Mouse (Mus musculus): Measurements from ENCODE around the gene Mdh1b. TPM values are rescaled to one million over a fixed set of nuclear protein-coding genes. Genes with fewer than 3 reads are reported as not detected.

Mdh1b gene
- polyA plus RNA-seq, 1 experiment from 2014 or later = 3.3 TPM

DNA sequence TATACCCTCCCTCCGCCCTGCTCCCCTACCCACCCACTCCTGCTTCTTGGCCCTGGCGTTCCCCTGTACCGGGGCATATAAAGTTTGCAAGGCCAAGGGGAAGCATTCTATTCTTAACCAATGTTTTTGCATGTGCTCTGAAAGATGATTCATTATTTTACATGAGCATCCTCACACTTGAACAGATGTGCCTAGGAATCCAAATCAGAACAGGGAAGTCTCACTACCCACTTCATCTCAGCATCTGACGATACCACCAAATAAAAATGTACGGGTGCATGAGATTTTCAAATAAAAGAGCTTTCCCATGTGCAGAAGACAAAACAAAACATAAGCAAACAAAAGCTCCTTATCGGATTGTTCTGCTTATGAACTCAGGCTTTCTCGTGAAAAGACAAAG is 10.0 kb downstream of the Mdh1b start:
- Histone ChIP-seq H3K9me3 (replicated peaks) (no peaks in the 10 kb centered on the region), H3K36me3 (no peaks in the 10 kb centered on the region), H3K27ac (replicated peaks) (no peak overlapping the region), H3K4me1 (no peaks in the 10 kb centered on the region), H3K27me3 (no peaks in the 10 kb centered on the region), H3K4me2 (replicated peaks) (no peak overlapping the region), H3K9ac (no peak overlapping the region), H3K4me3 (replicated peaks) (no peak overlapping the region)
- 84% methylated on average over 7 of the region's 7 CpGs for WGBS
- ATAC-seq (ENCODE audit: insufficient number of reproducible peaks, low FRiP score, low TSS enrichment, low read depth) = no peak

DNA sequence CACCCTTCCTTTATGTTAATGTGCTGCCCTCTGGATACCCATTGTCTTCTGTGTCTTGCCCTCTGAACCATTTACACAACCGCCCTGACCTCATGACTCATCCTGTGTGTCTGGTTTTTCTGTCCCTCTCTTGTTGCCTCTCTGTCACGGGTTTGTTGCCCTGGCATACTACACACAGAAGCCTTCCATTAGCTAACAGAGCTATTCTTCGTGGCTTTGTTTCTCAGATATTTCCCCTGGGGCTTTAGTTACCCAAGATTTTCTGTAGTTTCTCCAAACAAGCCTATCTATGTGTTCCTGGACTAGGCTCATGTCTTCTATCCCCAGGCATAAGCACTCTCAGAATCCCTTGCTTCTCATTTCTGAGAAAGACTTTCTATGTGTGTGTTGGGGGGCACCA is 21.2 kb downstream of the Mdh1b start:
- Histone ChIP-seq H3K27ac (replicated peaks) (no peak overlapping the region), H3K4me3 (replicated peaks) (no peak overlapping the region), H3K27me3 (no peaks in the 10 kb centered on the region), H3K4me2 (replicated peaks) (no peak overlapping the region), H3K36me3 (no peaks in the 10 kb centered on the region), H3K9ac (no peak overlapping the region), H3K9me3 (replicated peaks) (no peaks in the 10 kb centered on the region), H3K4me1 (no peaks in the 10 kb centered on the region)
- ATAC-seq (ENCODE audit: insufficient number of reproducible peaks, low FRiP score, low TSS enrichment, low read depth) = no peak
- WGBS = 56% methylated on average over 3 of the region's 3 CpGs

DNA sequence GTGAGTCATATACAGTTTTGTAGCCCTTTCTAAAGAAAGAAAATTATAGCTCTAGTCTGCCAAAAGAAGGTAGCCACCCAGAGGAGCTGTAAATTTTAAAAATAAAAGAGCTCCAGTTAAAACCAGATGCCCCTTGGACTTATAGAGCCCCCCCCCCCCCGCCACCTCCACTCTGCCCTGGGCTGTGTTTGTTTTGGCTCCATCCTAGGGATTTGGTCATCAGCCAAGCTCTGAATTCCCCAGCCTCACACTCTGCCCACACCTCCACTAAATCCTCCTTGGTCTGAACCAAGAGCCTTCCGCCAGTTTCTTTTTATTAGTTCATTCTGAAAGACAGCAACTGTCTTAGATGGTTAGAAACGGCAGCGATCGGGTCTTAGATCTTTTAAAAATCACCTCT is 24.4 kb downstream of the Mdh1b start:
- Histone ChIP-seq H3K27ac (replicated peaks) (no peak overlapping the region), H3K4me3 (replicated peaks) (no peak overlapping the region), H3K4me1 (no peaks in the 10 kb centered on the region), H3K9me3 (replicated peaks) (no peaks in the 10 kb centered on the region), H3K36me3 (no peaks in the 10 kb centered on the region), H3K9ac (no peak overlapping the region), H3K4me2 (replicated peaks) (no peak overlapping the region), H3K27me3 (no peaks in the 10 kb centered on the region)
- 61% methylated on average over 5 of the region's 5 CpGs for WGBS
- ATAC-seq (ENCODE audit: insufficient number of reproducible peaks, low FRiP score, low TSS enrichment, low read depth) = no peak

DNA sequence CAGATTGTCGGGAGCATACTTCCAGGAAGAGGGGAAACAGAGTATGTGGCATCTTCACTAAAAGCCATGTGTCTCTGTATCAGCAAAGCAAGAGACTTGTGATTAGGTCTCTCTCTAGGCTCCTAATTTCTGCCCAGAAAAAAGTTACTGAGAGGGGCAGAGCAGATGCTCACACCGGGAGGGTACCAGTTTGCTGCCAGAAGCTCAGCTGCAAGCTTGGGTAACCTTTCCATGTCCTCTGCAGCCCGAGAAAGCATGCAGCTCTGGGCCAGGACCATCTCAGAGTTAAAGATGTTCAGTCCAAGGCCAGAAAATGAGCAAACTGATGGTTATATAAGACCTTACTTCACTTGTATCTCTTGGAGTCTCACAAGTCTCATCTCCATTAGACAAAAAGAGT is 33.3 kb downstream of the Mdh1b start:
- Histone ChIP-seq H3K27ac (replicated peaks) (no peak overlapping the region), H3K9me3 (replicated peaks) (no peaks in the 10 kb centered on the region), H3K4me2 (replicated peaks) (no peak overlapping the region), H3K9ac (no peak overlapping the region), H3K4me3 (replicated peaks) (no peak overlapping the region), H3K36me3 (no peaks in the 10 kb centered on the region), H3K4me1 (no peaks in the 10 kb centered on the region), H3K27me3 (no peaks in the 10 kb centered on the region)
- 73% methylated on average over 3 of the region's 3 CpGs for WGBS
- ATAC-seq (ENCODE audit: insufficient number of reproducible peaks, low FRiP score, low TSS enrichment, low read depth) = no peak

DNA sequence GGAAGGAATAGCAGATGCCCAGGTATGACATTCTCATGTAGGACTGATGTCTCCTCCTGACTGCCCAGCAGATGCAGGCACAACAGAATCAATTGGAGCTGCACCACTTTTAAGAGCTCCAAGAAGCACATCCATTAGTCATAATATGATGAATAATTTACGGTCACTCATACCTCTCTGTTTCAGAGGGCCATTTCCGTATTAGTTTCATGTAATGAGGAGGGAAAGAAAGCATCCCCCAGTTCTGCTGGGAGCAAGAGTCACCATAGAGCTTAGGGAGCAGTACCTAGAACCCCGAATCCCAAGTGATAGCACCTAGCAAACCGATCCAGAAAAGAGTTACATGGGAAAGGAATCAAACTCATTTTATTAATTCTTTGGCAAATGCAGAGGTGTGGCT is 43.3 kb downstream of the Mdh1b start, which contains the start of gene Dytn:
Dytn (minus strand) TSS at position 101 of the 400 bp plus-strand sequence.
- Histone ChIP-seq H3K4me2 (replicated peaks) (no peak within 1 kb of the TSS), H3K27me3 (no peaks in the 10 kb centered on the region), H3K9me3 (replicated peaks) (no peaks in the 10 kb centered on the region), H3K4me3 (replicated peaks) (no peak within 1 kb of the TSS), H3K36me3 (no peaks in the 10 kb centered on the region), H3K9ac (no peak within 1 kb of the TSS), H3K4me1 (no peaks in the 10 kb centered on the region), H3K27ac (replicated peaks) (no peak within 1 kb of the TSS)
- no peak for ATAC-seq (ENCODE audit: insufficient number of reproducible peaks, low FRiP score, low TSS enrichment, low read depth)
- 84% methylated on average over 4 of the region's 4 CpGs for WGBS

DNA sequence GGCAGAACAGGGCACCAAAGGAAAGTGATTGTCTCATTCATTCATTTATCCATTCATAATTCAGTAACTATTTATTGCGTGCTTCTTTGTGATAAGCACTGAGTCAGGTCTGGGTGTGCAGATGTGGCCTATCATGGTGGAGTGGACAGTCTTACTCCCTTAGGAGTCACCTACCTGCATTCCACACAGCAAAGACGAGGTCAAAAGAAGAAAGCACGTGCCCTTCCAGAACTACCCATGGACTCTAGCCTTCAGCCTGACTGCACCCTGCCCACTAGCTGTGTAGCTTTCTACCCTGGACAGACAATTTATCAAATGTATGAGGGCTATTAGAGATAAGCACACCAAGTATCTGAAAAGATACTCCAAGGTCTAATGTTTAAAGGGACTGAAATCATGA is 54.1 kb downstream of the Mdh1b start:
- 90% methylated on average over 3 of the region's 3 CpGs for WGBS
- Histone ChIP-seq H3K27me3 (no peaks in the 10 kb centered on the region), H3K27ac (replicated peaks) (no peak overlapping the region), H3K4me2 (replicated peaks) (no peak overlapping the region), H3K9me3 (replicated peaks) (no peaks in the 10 kb centered on the region), H3K9ac (no peak overlapping the region), H3K4me3 (replicated peaks) (no peak overlapping the region), H3K36me3 (no peaks in the 10 kb centered on the region), H3K4me1 (no peaks in the 10 kb centered on the region)
- no peak for ATAC-seq (ENCODE audit: insufficient number of reproducible peaks, low FRiP score, low TSS enrichment, low read depth)

DNA sequence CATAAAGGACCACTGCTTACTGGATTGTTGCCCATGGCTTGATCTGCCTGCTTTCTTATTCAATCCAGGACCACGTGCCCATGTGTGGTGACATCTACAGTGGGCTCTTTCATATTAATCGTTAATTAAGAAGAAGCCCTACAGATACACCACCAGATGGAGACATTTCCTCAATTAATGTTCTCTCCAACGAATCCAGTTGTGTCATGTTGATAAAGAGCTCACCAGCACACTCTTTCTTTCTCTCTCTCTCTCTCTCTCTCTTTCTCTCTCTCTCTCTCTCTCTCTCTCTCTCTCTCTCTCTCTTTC is 61.3 kb downstream of the Mdh1b start:
- Histone ChIP-seq H3K4me3 (replicated peaks) (no peak overlapping the region), H3K9ac (no peak overlapping the region), H3K27ac (replicated peaks) (no peak overlapping the region), H3K4me1 (peaks cover 9% of the 10 kb centered on the region), H3K36me3 (no peaks in the 10 kb centered on the region), H3K9me3 (replicated peaks) (no peaks in the 10 kb centered on the region), H3K27me3 (0 out of 2 replicates have a peak, but pooled peaks cover 4% of the 10 kb centered on the region), H3K4me2 (replicated peaks) (no peak overlapping the region; the same call in 1 of the 2 replicates)
- ATAC-seq (ENCODE audit: insufficient number of reproducible peaks, low FRiP score, low TSS enrichment, low read depth) = no peak
- 1% methylated on average over 3 of the region's 3 CpGs for WGBS

DNA sequence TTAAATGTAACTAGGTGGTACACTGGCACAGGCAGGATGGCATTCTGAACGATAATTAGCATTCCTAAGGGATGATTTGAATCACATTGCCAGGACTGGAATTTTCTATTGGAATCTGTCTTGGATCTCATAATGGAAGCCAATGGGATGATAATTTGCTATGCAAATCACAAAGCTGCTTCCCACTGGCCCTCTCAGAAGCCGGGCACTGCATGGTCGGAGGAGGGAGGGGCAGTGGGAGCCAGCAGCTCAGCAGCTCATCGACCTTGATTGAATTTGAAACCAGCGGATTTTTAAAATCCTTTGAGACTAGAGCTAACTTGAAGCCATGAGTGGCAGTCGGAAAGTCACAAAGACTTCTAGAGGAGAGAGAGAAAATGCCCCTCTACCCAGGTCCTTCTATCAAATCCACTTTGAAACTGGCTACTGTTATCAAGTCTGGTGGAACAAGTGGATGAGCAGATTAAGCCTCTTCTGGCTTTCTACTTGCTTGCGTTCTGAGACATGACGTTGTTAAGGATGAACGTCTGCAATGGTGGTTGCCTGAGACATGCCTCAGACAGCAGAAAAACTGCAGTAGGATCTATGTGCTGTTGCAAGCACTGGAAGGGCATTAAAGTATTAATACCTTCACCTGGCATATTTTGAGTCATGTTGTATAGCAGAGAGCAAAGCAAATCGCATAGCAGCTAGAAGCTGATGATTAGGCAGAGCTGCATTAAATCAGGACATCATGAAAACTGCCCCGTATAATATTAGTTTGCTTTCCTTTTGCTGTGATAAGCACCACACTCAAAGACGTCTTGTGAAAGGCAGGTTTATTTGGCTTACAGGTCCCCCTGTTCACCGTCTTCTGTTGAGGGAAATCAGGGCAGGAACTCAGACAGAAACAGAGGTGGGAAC is 61.9 kb downstream of the Mdh1b start:
- Histone ChIP-seq H3K9me3 (replicated peaks) (no peaks in the 10 kb centered on the region), H3K4me1 (peaks cover 9% of the 10 kb centered on the region), H3K36me3 (no peaks in the 10 kb centered on the region), H3K9ac (no peak overlapping the region), H3K27ac (replicated peaks) (no peak overlapping the region), H3K4me3 (replicated peaks) (no peak overlapping the region), H3K4me2 (replicated peaks) (no peak overlapping the region; the same call in 1 of the 2 replicates), H3K27me3 (0 out of 2 replicates have a peak, but pooled peaks cover 4% of the 10 kb centered on the region)
- WGBS = 15% methylated on average over 13 of the region's 13 CpGs
- ATAC-seq (ENCODE audit: insufficient number of reproducible peaks, low FRiP score, low TSS enrichment, low read depth) = no peak

DNA sequence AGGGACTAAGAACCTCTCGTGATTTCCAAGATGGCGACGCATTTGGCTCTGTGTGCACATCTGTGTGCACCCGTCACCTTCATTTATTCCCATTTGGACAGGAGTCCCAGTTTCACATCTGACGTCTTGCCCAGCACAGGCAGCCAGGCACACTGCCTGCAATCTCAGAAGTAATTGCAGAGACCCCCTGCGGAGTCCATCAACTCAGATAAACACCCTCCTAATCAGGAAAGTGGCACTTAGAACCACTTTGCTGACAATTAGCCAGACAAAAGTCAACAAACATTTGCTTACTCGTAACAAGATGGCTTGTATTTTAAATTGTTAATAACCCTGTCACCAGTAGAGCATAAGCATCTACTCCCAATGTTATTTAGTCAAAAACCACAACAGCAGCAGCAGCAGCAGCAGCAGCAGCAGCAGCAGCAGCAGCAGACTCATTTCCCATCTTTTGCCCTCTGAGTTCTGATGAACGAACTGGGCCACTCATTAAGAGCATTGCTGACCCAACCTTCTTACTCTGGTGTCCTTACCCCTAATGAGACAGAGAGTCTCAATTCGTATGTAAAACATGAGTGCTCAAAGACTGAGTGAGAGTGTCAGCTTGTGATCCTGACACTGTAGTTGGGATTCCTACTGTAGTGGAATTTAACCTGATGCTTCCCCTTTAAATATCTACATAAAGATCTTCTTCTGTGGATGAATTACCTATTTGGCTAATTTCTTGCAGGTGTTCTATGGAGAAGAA is 62.7 kb downstream of the Mdh1b start:
- 38% methylated on average over 9 of the region's 9 CpGs for WGBS

DNA sequence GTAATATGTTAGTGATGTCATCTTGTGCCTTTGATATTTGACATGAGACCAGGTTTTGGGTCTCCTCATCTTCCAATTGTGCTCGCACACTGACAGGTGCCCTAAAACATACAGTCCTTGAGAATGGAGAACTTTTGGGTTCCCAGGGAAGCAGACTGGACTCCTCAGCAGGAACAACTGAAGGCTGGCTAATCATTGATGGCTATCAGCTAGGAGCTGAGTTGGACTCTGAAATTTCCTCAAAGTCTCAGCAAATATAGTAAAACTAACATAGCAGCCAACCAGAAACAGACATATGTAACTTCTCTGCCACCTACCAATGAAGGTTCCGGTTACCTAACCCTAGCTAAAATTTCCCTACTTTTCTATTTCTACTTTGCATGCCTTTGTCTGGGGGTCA is 64.0 kb downstream of the Mdh1b start:
- Histone ChIP-seq H3K4me2 (replicated peaks) (no peak overlapping the region), H3K27ac (replicated peaks) (no peak overlapping the region), H3K4me3 (replicated peaks) (no peak overlapping the region), H3K9ac (no peak overlapping the region), H3K36me3 (no peaks in the 10 kb centered on the region), H3K9me3 (replicated peaks) (no peaks in the 10 kb centered on the region), H3K27me3 (0 out of 2 replicates have a peak, but pooled peaks cover 4% of the 10 kb centered on the region), H3K4me1 (peaks cover 9% of the 10 kb centered on the region)
- ATAC-seq (ENCODE audit: insufficient number of reproducible peaks, low FRiP score, low TSS enrichment, low read depth) = no peak
- WGBS = 87% methylated on average over 2 of the region's 2 CpGs

More for the DNA sequence above, 62.7 kb downstream of the Mdh1b start:
- Histone ChIP-seq H3K27ac (replicated peaks) (no peak overlapping the region), H3K27me3 (0 out of 2 replicates have a peak, but pooled peaks cover 4% of the 10 kb centered on the region), H3K4me2 (replicated peaks) (no peak overlapping the region), H3K4me3 (replicated peaks) (no peak overlapping the region), H3K36me3 (no peaks in the 10 kb centered on the region), H3K4me1 (peaks cover 9% of the 10 kb centered on the region), H3K9me3 (replicated peaks) (no peaks in the 10 kb centered on the region), H3K9ac (no peak overlapping the region)
- ATAC-seq (ENCODE audit: insufficient number of reproducible peaks, low FRiP score, low TSS enrichment, low read depth) = no peak

DNA sequence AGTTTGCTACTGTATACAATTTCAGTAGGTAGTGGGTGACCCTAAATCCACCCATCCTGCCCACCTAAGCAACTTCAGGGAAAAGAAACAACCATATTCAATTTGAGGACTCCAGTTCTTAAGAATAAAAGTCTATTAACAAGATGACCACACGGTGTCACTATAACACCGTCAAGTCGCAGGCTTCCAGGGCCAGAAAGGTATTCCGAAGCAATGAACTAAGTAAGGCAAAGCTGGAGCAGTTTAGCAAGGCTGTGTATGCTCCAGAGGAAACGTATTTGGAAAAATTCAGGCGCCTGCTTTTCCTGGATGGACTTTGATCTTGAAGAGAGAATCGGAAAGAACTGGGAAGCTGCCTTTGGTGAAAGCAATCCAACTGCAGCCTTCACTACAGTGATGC is 70.5 kb downstream of the Mdh1b start:
- Histone ChIP-seq H3K4me2 (replicated peaks) (no peak overlapping the region), H3K9ac (no peak overlapping the region), H3K4me3 (replicated peaks) (no peak overlapping the region), H3K27me3 (no peaks in the 10 kb centered on the region), H3K9me3 (replicated peaks) (no peaks in the 10 kb centered on the region), H3K36me3 (no peaks in the 10 kb centered on the region), H3K4me1 (no peaks in the 10 kb centered on the region), H3K27ac (replicated peaks) (no peak overlapping the region)
- WGBS = under 1% methylated on average over 7 of the region's 7 CpGs
- ATAC-seq (ENCODE audit: insufficient number of reproducible peaks, low FRiP score, low TSS enrichment, low read depth) = no peak

Measured in embryonic facial prominence, embryonic 15.5 days (tissue).